Mouse (Mus musculus) layer of hippocampus, adult 2 months (tissue): ENCODE measurements around the gene Abcg1. TPM values are rescaled to one million over a fixed set of nuclear protein-coding genes. Genes with fewer than 3 reads are reported as not detected.
A peak's percentile ranks its signal among the peaks of the same experiment; 100 is the strongest.

Experiments
- DNase-seq, 2 experiments: peaks; one replicate each; pipeline ENCODE4 v3.0.0; 2022; ENCODE audit warnings: low spot score in 2 of 2
- H3K27ac ChIP-seq: fragments of 200-600 bp; 2 replicates; pipeline ENCODE4 v1.8.1; 2022
- H3K4me3 ChIP-seq: fragments of 200-600 bp; 2 replicates; pipeline ENCODE4 v1.8.1; 2022; ENCODE audit warnings: mild to moderate bottlenecking
- CTCF ChIP-seq: fragments of 200-600 bp; conservative IDR thresholded peaks from 2 replicates; pipeline ENCODE4 v1.8.1; 2022; ENCODE audit warnings: antibody characterized with exemption, mild to moderate bottlenecking, moderate library complexity
- total RNA-seq, 2 experiments: library from RNA; stranded (reverse); gene quantifications; 2 replicates each; pipeline ENCODE4 v1.2.3; 2021

The Abcg1 gene
- total RNA-seq, 2 experiments from 2014 or later: 75.7 to 83.3 TPM

DNA sequence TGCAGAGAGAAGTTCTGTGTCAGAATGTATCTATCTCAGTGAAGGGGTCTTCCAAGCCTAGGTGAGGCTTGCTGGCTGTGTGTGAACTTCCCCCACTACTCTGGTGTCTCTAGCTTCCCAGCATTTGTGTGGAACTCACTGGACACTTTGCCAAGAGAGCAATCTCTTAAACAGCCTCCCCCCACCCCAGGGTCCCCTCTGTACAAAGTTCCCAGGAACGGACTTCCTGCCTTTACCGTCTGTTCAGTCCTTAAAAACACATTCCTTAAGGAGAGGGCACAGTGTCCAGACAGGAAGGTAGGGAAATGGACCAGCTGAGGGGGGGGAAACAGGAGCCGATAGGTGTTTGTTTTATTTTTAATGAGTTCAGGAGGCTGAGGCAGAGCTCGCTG lies 2.7 kb downstream of the Abcg1 start:
- peak overlapping the region; percentile 94; the same call in 1 of the 2 replicates for H3K4me3 ChIP-seq
- peak overlapping the region; percentile 98 for H3K27ac ChIP-seq
- no peak for DNase-seq
- TF ChIP-seq CTCF: no peak

DNA sequence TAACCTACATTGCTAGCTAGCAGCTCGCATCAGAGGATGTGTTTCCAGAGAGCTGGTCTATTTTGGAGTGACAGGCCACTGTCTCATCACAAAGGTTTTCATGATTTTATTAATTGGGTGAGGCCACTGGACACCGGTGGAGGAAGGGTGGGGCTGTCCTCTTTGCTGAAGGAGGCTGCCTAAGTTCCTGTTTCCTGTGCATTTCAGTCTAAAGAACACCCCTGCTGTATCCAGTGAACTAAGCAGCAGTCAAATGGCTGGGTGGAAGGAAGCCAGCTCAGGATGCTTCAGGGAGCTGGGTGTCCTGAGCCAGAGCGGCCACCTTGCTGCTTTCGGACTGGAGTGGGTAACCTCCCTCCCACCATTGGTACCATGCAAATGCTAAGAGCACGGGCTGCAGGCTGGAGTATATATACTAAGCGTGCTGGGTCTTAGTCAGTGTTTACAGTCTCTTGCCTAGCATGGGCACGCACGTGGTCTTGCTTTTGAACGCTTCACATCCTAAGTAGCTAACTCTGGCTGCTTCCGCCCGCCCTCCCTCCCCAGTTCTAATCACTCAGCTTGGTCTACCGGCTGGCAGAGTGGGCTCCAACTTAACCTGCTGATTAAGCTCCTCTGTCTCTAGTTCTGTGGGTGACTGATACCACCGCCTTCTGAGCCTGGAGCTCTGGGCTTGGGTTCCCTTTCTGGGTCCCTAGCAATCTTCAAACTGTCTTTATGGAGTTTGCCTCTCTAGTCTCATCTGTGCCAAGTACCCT lies 3.3 kb downstream of the Abcg1 start:
- TF ChIP-seq CTCF: no peak
- DNase-seq: no peak
- peak overlapping the region; percentile 98 for H3K27ac ChIP-seq
- H3K4me3 ChIP-seq: peak overlapping the region; percentile 94; the same call in 1 of the 2 replicates

DNA sequence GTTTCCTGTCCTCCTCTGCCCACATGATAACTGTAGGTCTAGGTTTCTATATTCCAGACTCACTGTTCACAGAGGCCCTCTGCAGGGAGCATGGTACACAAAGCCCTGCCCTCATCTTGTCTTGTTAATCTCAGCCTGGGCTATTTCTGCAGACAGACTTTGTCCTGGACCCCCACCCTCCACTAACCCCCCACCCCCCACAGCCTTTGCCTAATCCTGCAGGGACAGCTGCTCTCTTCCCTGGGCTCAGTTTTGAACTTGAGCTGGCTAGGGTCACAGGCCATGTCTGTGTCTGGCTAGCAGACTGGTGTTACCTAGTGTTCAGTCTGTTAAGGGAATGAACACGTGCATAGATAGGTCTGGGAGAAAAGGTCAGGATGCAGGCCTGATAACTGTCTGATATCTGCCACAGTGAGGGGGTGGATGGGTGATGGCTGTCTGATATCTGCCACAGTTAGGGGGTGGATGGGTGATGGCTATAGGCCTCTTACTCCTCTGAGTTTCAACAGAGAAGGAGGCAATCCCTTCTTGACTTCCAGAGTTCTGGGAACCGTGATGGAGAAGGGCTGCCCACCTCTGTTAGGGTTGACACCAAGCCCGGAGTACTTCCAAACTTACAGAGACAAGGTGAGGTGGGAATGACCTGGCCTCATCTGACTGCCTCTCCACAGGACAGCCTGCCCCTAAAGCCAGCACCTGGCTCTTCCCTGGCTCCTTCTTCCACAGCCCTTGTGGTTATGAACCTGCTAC lies 4.0 kb downstream of the Abcg1 start:
- Histone ChIP-seq H3K27ac (peak overlapping the region; percentile 98; the same call in 1 of the 2 replicates), H3K4me3 (peak overlapping the region; percentile 94; the same call in 1 of the 2 replicates)
- TF ChIP-seq CTCF: no peak
- no peak for DNase-seq

DNA sequence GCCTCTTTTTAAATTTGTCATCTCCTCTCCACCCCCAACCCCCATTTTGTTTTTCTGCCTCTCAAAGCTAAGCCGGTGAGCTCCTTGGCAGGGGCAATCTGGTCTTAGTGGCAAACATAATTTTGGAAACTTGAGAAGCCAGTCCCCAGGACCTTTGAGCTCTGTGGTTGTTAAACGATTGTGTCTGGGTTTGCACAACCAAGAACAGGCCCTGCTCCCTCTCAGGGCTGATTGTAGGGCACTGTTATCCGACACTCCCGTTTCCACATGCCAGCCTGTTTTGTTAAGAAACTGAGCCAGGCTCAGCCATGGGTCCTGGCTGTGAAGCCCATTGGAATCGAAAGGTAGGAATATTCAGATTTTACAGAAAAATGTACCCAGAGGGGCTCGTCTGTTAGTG lies 8.6 kb downstream of the Abcg1 start:
- TF ChIP-seq CTCF: no peak
- Histone ChIP-seq H3K27ac (no peak overlapping the region), H3K4me3 (no peak overlapping the region)
- DNase-seq: no peak

DNA sequence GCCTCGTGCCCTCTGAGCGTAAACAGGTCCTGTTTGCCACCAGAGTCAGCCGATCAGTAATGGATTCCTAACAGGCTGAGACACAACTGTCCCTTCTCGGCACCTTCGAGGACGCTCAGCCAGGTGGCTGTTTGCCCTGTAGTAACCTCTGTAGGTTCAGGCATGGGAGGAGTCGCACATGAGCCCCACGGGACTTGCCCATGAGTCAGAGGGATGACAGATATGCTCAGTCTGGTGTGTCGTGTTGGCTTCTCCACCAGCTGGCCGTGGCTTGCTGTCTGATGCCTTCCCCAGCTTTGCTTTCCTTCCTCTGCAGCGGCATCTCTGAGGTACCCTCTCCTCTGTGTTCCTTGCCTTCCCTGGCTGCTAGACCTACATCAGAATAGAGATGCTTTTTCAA lies 9.6 kb downstream of the Abcg1 start:
- no peak for TF ChIP-seq CTCF
- Histone ChIP-seq H3K4me3 (no peak overlapping the region), H3K27ac (peak overlapping the region; percentile 64)
- DNase-seq: peak; percentile 51 to 58

DNA sequence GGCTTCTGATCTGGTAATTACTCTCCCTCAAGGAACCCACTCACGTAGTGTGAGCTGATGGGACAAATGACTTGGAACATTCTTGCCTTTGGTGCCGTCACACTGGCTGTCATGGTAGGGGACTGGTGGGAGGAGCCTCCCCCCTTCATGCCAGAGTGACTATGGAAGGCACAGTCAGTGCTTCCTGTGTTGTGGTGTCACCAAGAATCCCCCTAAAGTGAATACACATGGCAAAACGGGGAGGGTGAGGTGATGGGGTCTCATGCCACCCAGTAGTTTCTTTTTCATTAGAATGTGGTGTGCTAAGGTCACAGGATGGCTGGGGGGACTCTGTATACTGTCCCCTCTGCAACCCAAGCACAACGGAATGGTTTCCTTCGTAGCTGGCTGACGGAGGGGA lies 11.6 kb downstream of the Abcg1 start:
- Histone ChIP-seq H3K4me3 (no peak overlapping the region), H3K27ac (no peak overlapping the region)
- no peak for TF ChIP-seq CTCF
- DNase-seq: no peak

DNA sequence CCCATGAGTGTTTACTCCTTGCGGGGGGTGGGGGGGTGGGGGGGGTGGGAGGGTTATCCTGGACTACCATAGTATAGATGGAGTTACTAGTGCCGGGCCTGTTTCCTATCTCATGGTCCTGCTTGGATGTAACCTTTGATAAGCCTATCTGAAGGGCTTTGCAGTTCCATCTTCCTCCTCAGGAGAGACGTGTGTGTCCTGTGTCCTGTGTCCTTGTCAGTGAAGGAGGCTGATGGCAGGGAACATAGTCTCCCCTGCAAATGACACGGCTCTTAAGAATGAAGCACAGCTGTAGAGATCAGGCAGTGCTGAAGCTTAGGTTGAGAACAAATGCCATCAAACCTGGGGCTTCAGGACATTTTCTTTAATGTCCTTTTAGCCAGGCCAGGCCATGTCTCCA lies 12.4 kb downstream of the Abcg1 start:
- no peak for TF ChIP-seq CTCF
- no peak for DNase-seq
- Histone ChIP-seq H3K4me3 (no peak overlapping the region), H3K27ac (no peak overlapping the region)

DNA sequence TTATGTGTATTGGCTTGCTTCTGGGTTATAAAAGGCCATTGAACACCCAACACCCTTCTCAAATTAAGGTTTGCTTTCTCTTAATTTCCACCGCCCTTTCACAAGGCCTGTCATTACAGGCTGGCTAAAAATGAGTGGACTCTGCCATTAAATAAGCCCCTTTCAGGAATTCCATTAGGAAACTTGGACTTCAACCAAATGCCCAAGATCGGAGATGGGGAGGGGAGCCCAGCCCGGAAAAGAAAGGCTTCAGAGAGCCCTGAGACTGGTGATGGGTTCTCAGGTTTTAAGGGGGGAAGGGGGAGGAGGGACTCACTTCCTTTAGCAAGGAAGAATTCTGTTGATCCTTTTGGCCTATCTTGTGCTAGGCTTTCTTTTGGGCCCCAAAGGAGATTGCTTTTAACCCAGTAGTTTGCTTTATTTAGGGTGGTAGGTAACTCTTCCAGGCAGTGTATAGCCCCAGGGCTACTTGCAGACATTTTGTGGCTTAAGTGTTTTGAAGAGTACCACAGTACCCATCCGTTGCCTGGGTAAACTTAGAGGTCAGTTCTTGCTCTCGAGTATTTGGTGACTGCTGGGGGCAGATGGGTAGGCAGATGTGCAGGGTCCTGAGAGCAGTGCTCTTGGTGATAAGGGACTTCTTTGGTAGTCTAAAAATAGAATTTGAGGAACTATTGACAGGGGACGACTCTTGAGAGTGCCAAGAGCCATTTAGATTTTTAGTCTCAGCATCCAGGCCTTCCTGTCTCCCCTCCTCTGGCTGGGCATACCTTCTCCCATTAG lies 13.1 kb downstream of the Abcg1 start:
- no peak for TF ChIP-seq CTCF
- peak overlapping the region; percentile 88 for H3K27ac ChIP-seq
- DNase-seq: no peak
- H3K4me3 ChIP-seq: no peak overlapping the region

DNA sequence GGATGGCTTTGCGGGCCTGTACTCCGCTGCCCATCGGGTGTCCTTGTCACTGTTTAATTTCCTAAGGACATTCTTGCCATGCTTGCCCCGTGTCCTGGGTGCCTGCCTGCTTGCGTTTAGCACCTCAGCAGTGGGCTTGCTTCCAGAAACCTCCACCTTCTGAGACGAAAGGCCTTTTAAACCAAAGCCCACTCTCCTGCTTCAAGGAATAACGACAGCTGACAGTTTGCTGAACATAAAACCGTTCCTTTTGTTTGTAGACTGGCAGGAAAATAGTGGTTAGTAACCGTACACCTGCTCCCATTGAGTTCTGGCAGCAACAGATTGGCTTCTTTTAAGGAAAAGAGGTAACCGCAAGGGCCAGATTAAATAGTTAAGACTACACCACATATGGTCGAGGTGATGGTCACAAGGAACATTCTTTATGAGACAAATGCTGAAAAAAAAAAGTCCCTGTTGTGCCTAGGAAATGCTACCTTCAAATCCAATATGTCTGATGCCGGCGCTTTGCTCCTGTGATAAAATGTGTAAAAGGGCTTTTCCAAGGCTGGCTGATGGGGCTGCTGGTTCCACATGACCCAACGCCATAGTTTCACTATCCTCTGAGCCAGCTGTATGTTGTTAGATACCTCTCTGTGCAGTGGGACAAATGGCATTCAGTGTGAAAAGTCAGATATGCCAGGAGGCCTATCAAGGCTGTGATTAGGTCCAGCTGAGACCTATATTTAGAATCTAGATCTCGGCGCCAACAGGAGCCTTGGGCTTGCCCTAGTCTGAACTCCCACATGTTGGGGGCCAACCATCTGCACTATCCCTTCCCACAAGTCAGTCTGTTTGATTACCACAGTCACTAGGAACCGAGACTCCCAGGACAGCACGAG lies 14.2 kb downstream of the Abcg1 start:
- no peak for DNase-seq
- Histone ChIP-seq H3K4me3 (no peak overlapping the region), H3K27ac (peak overlapping the region; percentile 88)
- no peak for TF ChIP-seq CTCF

DNA sequence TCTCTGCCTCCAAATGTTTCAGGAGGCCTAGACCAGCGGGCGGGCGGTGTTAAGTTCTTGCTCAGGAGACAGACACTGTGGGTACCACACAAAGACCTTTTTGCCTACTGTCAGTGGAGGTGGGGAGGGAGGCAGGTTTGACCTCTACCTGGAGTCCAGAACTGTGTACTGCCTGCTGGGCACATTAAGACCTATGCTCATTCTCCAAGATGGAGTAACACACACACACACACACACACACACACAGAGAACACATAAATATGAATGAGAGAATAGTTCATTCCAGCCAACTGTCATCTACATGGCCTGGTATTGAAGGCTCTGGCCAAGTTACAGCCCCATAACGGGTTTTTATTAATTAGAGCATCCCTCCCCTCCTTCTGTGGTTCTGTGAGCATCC lies 15.4 kb downstream of the Abcg1 start:
- TF ChIP-seq CTCF: no peak
- H3K27ac ChIP-seq: peak overlapping the region; percentile 88
- no peak for DNase-seq
- peak overlapping the region; percentile 48 for H3K4me3 ChIP-seq

DNA sequence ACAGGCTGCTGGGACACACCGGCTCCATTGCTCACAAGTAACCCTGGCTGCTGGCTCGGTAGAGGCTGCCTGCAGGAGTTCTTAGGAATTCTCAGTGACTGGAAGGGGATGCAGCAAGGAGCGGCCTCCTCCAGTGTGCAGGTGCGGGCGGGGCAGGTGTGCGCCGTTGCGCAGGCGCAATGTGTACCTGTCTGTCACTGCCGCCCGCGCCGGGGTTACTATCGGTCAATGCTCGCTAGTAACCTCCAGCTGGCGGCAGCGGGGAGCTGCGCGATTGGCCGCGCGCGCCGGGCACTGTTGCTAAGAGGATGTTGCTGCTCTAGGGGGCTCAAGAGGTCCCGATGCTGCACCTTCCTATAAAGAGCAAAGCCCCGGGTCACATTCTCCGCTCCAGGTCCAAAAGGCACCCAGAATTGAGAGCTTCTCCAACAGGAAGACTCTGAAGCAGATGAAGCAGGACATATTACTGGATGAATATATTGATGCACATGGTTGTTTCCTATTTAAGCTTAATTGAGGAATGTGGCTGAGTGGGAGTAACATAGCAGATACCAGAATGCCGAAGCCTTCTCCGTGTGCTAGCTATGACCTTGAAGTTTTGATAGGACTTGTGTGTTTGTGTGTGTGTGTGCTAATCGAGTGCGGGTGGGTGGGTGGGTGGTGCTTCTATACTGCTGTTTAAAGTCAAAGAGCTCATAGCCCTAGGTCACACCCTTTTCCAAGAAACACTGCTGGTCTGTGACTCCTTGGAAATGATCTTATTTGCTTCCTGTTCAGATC lies 16.0 kb downstream of the Abcg1 start:
- peak; percentile 69 to 74 for DNase-seq
- peak overlapping the region; percentile 88 for H3K27ac ChIP-seq
- no peak for TF ChIP-seq CTCF

More for the DNA sequence above, 16.0 kb downstream of the Abcg1 start:
- H3K4me3 ChIP-seq: peak overlapping the region; percentile 48
